Mouse (Mus musculus) heart, postnatal 36 days (tissue): Measurements from ENCODE around the gene Ttll7. TPM values are rescaled to one million over a fixed set of nuclear protein-coding genes. Genes with fewer than 3 reads are reported as not detected.
A peak's percentile ranks its signal among the peaks of the same experiment; 100 is the strongest.

Experiments
- DNase-seq, 2 experiments: peaks; one replicate each; pipeline ENCODE4 v3.0.0; 2021 to 2022
- intact Hi-C: fragments of 180-260 bp; cut with DNase I; formaldehyde crosslinking; loops from one replicate; pipeline ENCODE4 v1.15.1; 2025
- total RNA-seq, 2 experiments: library from RNA; stranded (reverse); gene quantifications; 2 replicates each; pipeline ENCODE4 v1.2.3; 2021

Gene Ttll7
- total RNA-seq, 2 experiments from 2014 or later, result 4.9 to 5.5 TPM

DNA sequence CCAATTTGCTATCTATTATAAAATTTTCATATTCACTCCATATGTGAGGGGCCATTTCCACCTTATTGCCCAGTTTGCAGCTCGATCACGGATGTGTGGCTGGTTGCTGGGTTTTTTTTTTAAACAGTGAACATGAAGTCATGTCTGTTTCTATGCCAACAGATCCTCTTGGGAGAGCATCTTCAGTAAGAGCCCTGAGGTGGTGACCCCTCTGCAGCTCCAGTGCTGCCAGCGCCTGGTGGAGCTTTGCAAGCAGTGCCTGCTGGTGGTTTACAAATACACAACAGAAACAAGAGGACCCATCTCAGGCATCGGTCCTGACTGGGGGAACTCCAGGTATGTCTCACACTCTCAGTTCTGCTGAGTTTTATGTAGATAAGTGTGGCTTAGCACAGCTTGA is 115.7 kb downstream of the Ttll7 start:
- intact Hi-C loops, result no loop called here
- no peak for DNase-seq

DNA sequence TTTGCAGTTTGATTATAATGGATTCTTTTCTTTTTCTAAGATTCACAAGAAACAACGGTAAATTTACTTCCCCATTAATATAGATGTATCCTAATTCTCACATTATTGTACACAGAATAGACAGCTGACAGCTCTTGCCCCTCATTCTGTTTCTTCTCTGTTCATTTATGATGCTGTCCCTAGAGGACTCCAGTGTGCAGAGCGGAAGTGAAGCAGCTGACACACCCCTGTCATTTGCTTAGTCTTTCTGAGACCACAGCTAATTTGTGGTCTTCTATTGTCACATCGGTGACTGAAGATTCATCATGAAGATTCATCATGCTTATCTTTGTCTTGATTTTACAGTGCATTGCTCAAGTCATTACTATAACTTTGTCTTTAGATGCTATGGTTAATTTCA is 126.1 kb downstream of the Ttll7 start:
- intact Hi-C loops, result no loop called here
- DNase-seq, result no peak

DNA sequence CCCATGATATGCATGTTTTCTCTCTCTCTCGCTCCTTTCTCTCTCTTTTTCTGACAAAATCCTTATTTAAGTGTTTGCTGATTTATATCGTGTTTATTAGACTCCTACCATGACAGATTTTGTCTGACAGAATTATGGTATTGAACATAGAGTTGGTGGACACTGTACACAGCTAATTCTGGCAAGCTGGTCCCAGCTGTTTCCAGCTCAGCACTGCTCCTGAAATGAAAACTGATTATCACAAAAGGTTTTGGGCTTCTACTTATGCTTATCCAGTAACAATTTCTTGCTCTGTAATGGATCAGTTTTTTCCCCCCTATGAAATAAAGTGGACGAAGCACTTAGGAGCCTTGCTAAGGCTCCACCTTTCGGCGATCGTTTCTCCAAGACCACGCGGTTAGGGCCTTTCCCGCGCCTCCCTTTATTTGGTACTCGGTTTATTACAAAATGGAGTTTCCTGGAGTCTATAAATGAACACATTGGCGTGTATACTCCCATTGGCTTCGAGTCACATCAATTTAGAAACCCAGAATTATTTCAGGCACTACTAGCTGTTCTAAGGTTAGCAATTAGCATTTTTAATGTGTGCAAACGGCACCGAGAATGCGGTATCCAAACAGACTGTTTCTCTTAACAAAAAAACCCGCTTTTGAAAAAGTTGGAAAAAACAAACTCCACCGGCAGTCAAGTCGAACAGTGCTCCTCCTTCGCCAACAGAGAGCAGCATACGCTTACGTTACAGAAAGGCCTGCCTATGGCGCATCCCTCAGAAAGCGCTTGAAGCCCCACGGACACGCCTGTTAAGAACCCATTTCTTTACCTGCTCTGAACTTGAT is 141.9 kb downstream of the Ttll7 start:
- peak; percentile 10 to 18 for DNase-seq
- intact Hi-C loops, result no loop called here

DNA sequence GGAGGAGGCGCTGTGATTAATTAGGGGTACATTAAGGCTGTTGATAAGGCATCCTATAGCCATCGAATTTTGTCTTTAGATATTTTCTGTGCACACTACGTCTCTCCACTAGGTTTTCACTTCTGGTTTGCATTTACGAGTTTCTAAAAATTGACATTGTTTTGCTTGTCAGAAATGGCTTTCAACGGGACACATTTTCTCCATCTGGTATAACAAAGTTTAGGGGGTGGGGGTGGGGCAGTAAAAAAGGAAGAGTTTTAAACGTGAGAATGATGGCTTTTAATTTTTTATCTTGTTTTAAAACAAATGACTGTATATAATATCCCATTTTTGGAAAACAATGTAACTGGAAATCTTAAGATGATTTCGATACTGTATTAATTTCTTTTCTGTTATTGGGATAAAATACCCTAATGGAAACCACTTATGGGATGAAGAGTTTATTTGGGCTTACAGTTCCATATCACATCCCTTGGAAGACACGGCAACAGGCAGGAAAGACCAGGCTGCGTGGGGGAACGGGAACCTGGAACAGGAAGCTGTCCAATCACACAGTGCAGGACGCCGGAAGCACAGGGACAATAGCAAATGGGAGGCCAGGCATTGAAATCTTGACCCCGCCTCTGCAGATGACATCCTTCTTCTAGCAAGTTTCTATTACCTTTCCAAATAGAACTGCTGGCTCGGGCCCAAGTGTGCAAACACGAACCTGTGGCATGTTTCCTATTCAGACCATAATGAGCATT is 142.7 kb downstream of the Ttll7 start:
- intact Hi-C loops, result no loop called here
- no peak for DNase-seq

DNA sequence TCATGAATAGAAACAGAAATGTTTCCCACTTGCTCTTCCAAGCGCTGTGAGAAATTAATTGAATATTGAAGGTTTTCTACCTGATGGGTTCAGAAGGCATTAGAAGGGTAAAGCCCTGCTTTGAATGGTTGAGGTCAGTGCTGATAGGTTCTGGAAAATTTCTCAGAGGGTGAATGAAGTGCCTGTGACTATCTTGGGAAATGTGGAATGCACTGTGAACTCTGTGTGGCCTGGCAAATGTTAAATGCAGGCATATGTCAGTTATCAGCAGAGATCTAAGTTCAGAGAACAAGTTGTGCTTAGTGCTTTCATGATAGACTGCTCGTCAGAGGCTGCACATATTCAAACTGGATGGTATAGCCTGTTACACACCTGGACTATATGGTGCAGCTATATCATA is 147.0 kb downstream of the Ttll7 start:
- DNase-seq, result no peak
- intact Hi-C loops, result no loop called here

DNA sequence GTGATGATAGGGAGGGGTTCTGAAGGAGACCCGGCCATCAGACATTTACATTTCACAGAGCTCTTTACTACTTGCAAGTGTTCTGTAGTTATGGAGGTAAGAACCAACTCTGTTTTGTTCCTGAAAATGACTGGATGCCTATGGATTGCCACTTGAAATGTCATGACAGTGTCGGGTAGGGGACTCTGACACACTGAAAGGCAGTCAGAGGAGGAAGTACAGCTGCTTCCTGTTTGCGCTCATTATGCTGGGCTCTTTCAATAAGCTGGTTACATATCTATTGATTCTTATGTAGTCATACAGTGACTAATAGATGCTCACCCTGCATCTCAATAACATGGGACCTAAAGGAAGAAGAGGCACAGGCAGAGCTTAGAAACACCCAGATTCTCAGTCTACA is 148.8 kb downstream of the Ttll7 start:
- DNase-seq, result no peak
- intact Hi-C loops, result no loop called here

DNA sequence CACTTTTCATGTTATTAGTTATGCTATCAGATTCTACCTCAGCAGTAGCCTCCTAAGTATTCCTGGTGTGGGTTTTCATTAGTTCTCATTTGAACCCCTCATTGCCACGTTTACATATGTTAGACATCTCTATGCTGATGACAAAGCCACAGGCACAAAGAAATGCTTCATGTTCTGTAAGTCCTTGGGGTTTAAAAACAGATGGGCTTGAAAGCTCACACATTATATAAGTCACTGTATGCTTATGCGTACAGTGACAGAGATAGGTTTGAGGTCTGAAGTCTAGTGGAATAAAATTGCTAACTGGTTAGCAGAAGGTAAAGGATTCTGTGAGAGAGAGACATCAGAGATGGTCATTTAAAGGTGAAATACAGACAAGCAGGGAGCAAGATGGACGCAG is 149.4 kb downstream of the Ttll7 start:
- no peak for DNase-seq
- intact Hi-C loops, result no loop called here

DNA sequence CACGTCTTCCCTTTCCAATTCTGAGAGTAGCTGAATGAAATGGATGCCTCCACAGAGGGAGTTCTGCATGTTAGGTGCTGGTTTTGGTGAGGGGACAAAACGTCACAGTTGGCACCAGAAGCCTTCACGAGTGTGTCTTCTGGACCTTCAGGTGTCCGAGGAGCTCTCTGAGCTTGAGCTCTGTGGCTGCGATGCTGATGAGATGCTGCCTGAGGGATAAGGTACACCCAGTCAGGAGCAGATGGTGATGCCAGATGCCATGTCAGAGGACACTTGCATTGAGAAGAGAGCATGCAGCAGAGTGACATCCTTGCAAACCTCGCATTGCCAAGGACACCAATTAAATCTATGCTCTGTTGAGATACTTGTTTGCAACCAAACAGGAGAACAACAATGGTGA is 164.3 kb downstream of the Ttll7 start:
- intact Hi-C loops, result no loop called here

DNA sequence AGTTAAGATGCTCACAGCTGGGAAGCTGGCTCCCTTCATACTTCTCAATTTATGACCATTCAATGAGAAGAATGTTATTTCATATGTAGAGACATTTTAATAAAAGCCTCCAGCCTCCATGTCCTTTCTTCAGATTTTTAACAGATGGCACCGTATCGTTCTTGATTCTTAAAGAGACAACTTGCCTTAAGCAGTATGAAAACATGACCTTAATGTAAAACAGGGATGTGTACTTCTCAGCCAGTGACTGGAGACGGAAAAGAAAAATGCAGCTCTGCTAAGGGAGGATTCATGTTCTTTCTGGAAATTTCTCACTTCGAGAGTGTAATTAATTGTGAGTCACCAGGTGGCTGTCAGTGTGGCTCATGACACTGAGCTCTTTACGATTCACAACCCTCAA is 167.3 kb downstream of the Ttll7 start:
- no peak for DNase-seq
- intact Hi-C loops, result no loop called here

More for the DNA sequence above, 164.3 kb downstream of the Ttll7 start:
- no peak for DNase-seq

DNA sequence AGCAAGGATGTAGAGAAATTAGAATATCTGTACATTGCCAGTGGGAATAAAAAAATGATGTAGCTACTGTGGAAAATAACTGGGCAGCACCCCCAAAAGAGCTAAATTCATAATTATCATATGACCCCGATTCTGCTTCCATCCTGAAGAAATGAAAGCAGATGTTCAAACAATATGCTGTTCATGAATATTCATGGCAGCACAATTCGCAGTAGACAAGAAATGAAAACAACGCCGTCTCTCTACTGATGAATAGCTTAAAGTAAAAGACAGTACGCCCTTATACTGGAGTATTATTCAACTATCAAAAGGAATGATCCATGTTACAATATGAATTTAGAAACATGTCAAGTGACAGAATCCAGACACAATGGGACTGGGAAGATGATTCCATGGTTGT is 174.1 kb downstream of the Ttll7 start:
- intact Hi-C loops, result no loop called here

DNA sequence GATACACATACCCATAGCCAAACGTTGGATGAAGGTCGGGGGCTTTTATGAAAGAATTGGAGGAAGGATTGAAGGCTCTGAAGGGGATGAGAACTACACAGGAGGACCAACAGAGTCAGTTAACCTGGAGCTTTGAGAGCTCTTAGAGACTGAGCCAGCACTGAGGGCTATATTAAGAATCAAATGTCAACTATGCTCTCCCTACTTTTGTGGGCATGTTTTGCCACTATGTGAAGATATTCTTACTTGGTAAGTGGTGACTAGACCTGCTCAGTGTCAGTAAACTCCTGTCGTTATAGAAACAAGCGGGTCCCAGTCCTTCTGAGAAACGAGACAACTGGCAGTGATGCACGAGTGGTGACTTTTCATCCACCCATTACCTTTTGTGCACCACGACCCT is 176.2 kb downstream of the Ttll7 start:
- intact Hi-C loops, result no loop called here
- no peak for DNase-seq

More for the DNA sequence above, 174.1 kb downstream of the Ttll7 start:
- no peak for DNase-seq

DNA sequence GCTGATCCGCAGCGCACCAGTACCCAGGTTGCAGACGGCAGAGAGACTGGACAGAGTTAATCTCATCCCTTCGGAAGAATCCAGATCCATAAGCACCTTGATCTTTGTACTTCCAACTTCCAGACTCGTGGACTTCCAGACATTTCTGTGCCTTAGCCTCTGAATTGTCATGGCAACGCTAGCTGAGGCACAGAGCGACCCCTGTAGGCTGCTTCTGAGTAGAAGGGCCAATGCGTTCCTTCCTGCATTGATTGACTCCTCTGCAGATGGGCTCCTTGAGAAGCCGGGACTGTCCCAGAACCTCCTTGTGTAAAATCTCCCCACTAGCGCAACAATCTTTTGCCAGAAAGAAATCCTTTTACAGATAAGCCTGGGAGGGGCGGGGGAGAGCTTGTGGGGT is 177.6 kb downstream of the Ttll7 start:
- no peak for DNase-seq
- intact Hi-C loops, result no loop called here

DNA sequence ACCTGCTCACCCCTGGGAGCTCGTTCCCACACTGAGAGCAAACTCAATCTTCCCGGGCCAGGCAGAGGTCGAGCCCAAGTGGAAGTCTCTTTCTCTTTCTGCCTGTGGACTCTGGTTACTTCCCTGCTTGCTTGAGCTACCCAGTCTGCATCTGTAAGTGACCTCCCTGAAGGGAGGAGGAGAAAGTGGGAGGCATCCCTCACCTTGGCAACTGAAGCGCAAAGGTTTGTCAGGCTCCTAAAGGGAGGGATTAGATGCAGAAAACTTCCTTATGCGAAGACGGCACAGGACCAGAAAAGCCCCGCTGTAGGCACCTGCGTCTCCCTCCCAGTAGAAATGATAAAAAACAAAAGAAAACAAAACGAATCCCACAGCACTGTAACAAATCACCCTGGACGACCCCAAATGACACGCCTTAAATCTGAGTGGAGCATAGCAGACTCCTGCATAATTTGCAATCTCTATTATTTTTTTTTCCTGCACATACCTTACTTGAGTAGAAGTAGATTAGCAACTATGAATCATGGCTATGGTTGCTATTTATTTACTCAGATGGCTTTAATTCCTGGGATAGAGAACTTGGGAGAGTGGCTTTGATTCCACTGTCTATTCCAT is 178.2 kb downstream of the Ttll7 start:
- DNase-seq, result no peak
- intact Hi-C loops, result no loop called here

Other genes with a start within 250 kb of the Ttll7 start
- not detected for gene Dnase2b, start 236.8 kb upstream of the Ttll7 start, total RNA-seq
- gene 4930503B20Rik, start 201.1 kb upstream of the Ttll7 start, total RNA-seq, result not detected
- 1 to 10 TPM; 1.6 to 2.4 TPM for gene Samd13, start 166.8 kb upstream of the Ttll7 start, total RNA-seq
- gene Prkacb, start 39.4 kb upstream of the Ttll7 start, total RNA-seq, result 10 to 100 TPM; 60.6 to 62.4 TPM